Mouse (Mus musculus): ENCODE data around the gene Usp44.

GRCm38 (mm10) chr10:93899907-93900306, 68.6 kb downstream of the Usp44 start:
- TF ChIP-seq CTCF (IDR thresholded peaks at IDR 0.05; ENCODE audit: low read depth) (no peak), EP300 (IDR thresholded peaks at IDR 0.05; ENCODE audit: low read depth) (no peak)
